Mouse (Mus musculus) lung, postnatal 10 days (tissue): ENCODE measurements around the gene Gm11492.

ENCODE experiments used
- DNase-seq: peaks from one replicate; pipeline ENCODE4 v3.0.0; 2021

The Gm11492 gene

DNA sequence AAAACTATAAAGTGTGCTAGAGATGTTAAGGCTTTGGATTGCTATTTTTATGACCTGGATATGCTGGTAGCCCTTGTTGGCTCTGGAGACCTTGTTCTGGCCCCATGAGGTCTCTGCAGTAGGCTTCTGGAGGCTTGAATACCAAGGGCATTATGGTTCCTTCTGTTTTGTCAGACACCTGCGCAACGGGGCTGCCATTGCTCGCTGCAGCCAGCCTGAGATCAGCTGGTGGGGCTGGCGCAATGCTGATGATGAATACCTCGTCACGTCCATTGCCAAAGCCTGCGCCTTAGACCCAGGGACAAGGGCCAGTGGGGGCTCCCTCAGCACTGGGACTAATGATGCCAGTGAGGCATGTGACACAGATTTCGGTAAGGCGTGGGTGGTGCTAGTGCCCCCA lies 35.8 kb downstream of the Gm11492 start:
- DNase-seq = no peak

GRCm38 (mm10) chr11:87603571-87603970 lies 37.1 kb downstream of the Gm11492 start:
- no peak for DNase-seq

DNA sequence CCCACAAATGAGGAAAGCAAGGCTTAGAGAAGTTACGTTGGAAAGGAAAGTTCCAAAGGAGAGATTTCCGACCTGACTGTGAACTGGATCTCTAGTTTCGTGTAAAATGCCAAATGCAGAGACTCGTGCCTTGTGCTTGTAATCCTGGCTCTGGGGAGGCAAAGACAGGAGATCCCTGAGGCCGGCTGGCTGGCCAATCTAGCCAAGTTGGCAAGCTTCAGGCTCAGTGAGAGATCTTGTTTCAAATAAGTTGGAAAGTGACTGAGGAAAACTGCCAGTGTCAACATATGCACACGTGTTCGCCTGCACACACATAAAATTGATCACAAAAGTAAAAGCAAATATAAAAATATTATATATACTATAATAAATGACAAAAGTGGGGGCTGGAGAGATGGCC lies 42.8 kb downstream of the Gm11492 start:
- DNase-seq = no peak

GRCm38 (mm10) chr11:87611547-87611946 lies 45.1 kb downstream of the Gm11492 start:
- DNase-seq = peak; percentile 47

- no peak for DNase-seq
Measured at GRCm38 (mm10) chr11:87613972-87614371, 47.5 kb downstream of the Gm11492 start.

DNA sequence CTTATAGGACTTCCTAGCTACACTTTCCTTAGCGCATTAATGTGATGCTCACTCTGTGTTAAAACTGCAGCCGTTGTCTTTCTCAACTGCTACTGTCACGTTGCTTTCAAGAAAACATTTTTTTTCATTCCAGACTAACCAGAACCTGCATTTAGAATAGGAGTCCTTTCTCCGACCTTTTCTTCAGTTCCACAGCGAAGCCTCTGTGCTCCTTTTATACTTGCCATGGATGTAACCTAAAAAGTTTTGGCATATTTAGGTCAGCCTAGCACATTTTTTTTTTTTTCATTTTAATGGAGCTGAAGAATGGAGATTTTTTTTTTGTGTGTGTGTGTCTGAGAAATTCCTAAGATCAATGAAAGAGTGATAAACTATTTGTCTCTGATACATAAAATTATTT lies 49.1 kb downstream of the Gm11492 start:
- no peak for DNase-seq

DNA sequence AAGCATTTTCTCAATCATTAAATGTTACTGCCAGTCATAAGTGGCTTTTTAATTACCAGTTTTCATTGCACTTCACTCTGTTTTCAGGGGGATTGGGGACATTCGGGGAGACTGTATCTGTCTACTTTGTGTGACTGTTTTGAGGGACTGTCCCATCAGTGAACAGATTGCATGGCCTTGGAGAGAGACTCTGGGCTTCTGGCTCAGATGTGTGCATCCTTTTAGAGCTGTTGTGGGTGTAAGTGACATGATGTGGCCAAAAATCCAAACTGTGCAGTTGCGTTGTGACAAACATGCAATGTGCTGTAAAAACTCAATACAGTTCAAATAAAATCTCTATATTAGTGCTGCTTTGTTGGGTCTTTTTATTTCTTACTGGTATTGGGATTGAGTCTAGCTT lies 49.5 kb downstream of the Gm11492 start:
- no peak for DNase-seq

GRCm38 (mm10) chr11:87616790-87617474 lies 50.5 kb downstream of the Gm11492 start, which contains the start of gene Hsf5:
Gene Hsf5 (plus strand): TSS chr11:87617164.
- no peak for DNase-seq

DNA sequence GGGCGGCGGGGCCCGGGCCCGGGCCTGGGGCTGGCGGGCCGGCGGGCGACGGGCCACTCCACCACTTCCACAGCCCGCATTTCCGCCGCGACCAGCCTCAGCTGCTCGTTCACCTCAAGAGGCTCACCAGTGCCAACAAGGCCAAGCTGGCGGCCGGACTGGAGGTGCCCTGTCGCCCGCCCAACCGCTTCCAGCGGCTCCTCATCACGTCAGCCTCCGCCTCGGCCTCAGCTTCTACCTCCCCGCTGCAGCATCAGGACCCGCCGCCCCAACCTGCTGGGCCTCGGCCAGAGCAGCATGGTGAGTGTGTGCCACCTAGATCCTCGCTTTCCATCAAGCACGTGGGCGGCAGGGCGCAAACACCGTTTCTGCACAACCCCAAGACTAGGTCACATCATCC lies 51.2 kb downstream of the Gm11492 start:
- no peak for DNase-seq
